12 mouse cellular contexts compared by ENCODE assay signal in genomic region chr9:42808394-42808793, GRCm38 (mm10).
A peak's percentile ranks its signal among the peaks of the same experiment; 100 is the strongest.
DNase-seq lines count a peak whose midpoint lies in the region; ATAC-seq and TF ChIP-seq lines count a peak whose summit lies in the region.
"Had no signal": no experiment of that assay in that cellular context is flagged by ENCODE, and none has a peak within 500 bp of the region (broad histone marks: within the 10 kb centered on the region; RNA-seq: fewer than 3 reads in every experiment).

No protein-coding gene starts in this region.

- peak; percentile 34 for TF ChIP-seq CTCF in forebrain, postnatal 0 days (IDR thresholded peaks at IDR 0.05; ENCODE audit: low read depth)
- 0 out of 2 replicates have a peak, but pooled peaks have one; percentile 16 for TF ChIP-seq CTCF in midbrain, postnatal 0 days (IDR thresholded peaks at IDR 0.05)
- TF ChIP-seq CTCF in embryonic fibroblast, embryonic 13.5 days (IDR thresholded peaks at IDR 0.05; ENCODE audit: borderline replicate concordance, insufficient read depth, low read length) = 0 out of 2 replicates have a peak, but pooled peaks have one; percentile 4

- H3K4me3 ChIP-seq in forebrain, postnatal 0 days (ENCODE audit: low read depth, low read length) = no peak overlapping the region
- H3K4me3 ChIP-seq in forebrain, embryonic 10.5 days = no peak overlapping the region
- no peak overlapping the region for H3K4me3 ChIP-seq in midbrain, postnatal 0 days (ENCODE audit: low read depth, low read length)
- no peak overlapping the region for H3K4me3 ChIP-seq in midbrain, embryonic 15.5 days
- H3K4me3 ChIP-seq in embryonic fibroblast, embryonic 13.5 days (ENCODE audit: insufficient read depth, low read length) = no peak overlapping the region

- 77% methylated on average over 9 of the region's 9 CpGs for WGBS in forebrain, postnatal 0 days
- WGBS in forebrain, embryonic 10.5 days = 67% methylated on average over 9 of the region's 9 CpGs
- WGBS in midbrain, postnatal 0 days = 77% methylated on average over 9 of the region's 9 CpGs
- 74% methylated on average over 9 of the region's 9 CpGs for WGBS in midbrain, embryonic 15.5 days

- no peaks in the 10 kb centered on the region for H3K27me3 ChIP-seq in forebrain, postnatal 0 days (ENCODE audit: insufficient read depth, low read length)
- no peaks in the 10 kb centered on the region for H3K27me3 ChIP-seq in forebrain, embryonic 10.5 days (ENCODE audit: poor library complexity, severe bottlenecking)
- H3K27me3 ChIP-seq in midbrain, postnatal 0 days (ENCODE audit: insufficient read depth, low read length) = no peaks in the 10 kb centered on the region
- no peaks in the 10 kb centered on the region for H3K27me3 ChIP-seq in midbrain, embryonic 15.5 days (replicated peaks)

- DNase-seq in forebrain, postnatal 0 days = no peak
- DNase-seq in forebrain, embryonic 10.5 days (ENCODE audit: extremely low spot score, low spot score) = no peak
- no peak for DNase-seq in midbrain, postnatal 0 days (ENCODE audit: low spot score)
- DNase-seq in thymus, postnatal 14 days = peak; percentile 25
- no peak for DNase-seq in urinary bladder, postnatal 36 days (ENCODE audit: low spot score in 2 of 2)
- DNase-seq in urinary bladder, postnatal 4 days (ENCODE audit: low spot score in 2 of 2) = no peak
- DNase-seq: cerebellum, adult 9-11 months; gastrocnemius, postnatal 14 days; layer of hippocampus, adult 9-11 months had no signal

- no peak overlapping the region for H3K4me2 ChIP-seq in forebrain, postnatal 0 days (ENCODE audit: low read depth)
- no peak overlapping the region for H3K4me2 ChIP-seq in midbrain, postnatal 0 days (ENCODE audit: low read depth, low read length, poor library complexity, severe bottlenecking)
- H3K4me2 ChIP-seq in midbrain, embryonic 15.5 days = no peak overlapping the region

- no peak overlapping the region for H3K9ac ChIP-seq in forebrain, postnatal 0 days
- no peak overlapping the region for H3K9ac ChIP-seq in midbrain, postnatal 0 days (replicated peaks; ENCODE audit: low read length, poor library complexity, severe bottlenecking)
- no peak overlapping the region for H3K9ac ChIP-seq in midbrain, embryonic 15.5 days

- no peaks in the 10 kb centered on the region for H3K4me1 ChIP-seq in forebrain, postnatal 0 days (ENCODE audit: insufficient read depth)
- H3K4me1 ChIP-seq in forebrain, embryonic 10.5 days = no peaks in the 10 kb centered on the region
- H3K4me1 ChIP-seq in midbrain, postnatal 0 days (ENCODE audit: insufficient read depth, low read length) = no peaks in the 10 kb centered on the region
- no peaks in the 10 kb centered on the region for H3K4me1 ChIP-seq in midbrain, embryonic 15.5 days
- H3K4me1 ChIP-seq in embryonic fibroblast, embryonic 13.5 days (ENCODE audit: control insufficient read depth, insufficient read depth, low read length) = no peaks in the 10 kb centered on the region

- no peak overlapping the region for H3K27ac ChIP-seq in forebrain, postnatal 0 days (ENCODE audit: low read depth, low read length)
- H3K27ac ChIP-seq in forebrain, embryonic 10.5 days = no peak overlapping the region
- H3K27ac ChIP-seq in midbrain, postnatal 0 days (ENCODE audit: low read depth, low read length) = no peak overlapping the region
- H3K27ac ChIP-seq in midbrain, embryonic 15.5 days = no peak overlapping the region
- no peak overlapping the region for H3K27ac ChIP-seq in embryonic fibroblast, embryonic 13.5 days (ENCODE audit: insufficient read depth, low read length)

- H3K36me3 ChIP-seq in forebrain, postnatal 0 days (ENCODE audit: insufficient read depth) = no peaks in the 10 kb centered on the region
- no peaks in the 10 kb centered on the region for H3K36me3 ChIP-seq in forebrain, embryonic 10.5 days (replicated peaks)
- H3K36me3 ChIP-seq in midbrain, postnatal 0 days (ENCODE audit: insufficient read depth, low read length) = no peaks in the 10 kb centered on the region
- no peaks in the 10 kb centered on the region for H3K36me3 ChIP-seq in midbrain, embryonic 15.5 days (replicated peaks)
- H3K36me3 ChIP-seq: G1E had no signal

- no peak for ATAC-seq in forebrain, postnatal 0 days
- no peak for ATAC-seq in midbrain, postnatal 0 days (ENCODE audit: low FRiP score)
- ATAC-seq in midbrain, embryonic 15.5 days (replicated peaks) = no peak

- no peaks in the 10 kb centered on the region for H3K9me3 ChIP-seq in forebrain, postnatal 0 days (ENCODE audit: low read length)
- no peaks in the 10 kb centered on the region for H3K9me3 ChIP-seq in forebrain, embryonic 10.5 days
- H3K9me3 ChIP-seq in midbrain, postnatal 0 days (ENCODE audit: low read length) = no peaks in the 10 kb centered on the region
- H3K9me3 ChIP-seq in midbrain, embryonic 15.5 days = no peaks in the 10 kb centered on the region

- TF ChIP-seq POLR2A in embryonic fibroblast, embryonic 13.5 days (IDR thresholded peaks at IDR 0.05; ENCODE audit: low read depth, low read length) = no peak
